Comparison of ENCODE assay signal across 13 mouse cellular contexts in genomic region chr8:79105186-79105585, GRCm38 (mm10).
DNase-seq lines count a peak whose midpoint lies in the region; ATAC-seq and TF ChIP-seq lines count a peak whose summit lies in the region.
"Had no signal": no experiment of that assay in that cellular context is flagged by ENCODE, and none has a peak within 500 bp of the region (broad histone marks: within the 10 kb centered on the region; RNA-seq: fewer than 3 reads in every experiment).

No protein-coding gene starts in this region.

- H3K27ac ChIP-seq in heart, embryonic 12.5 days (ENCODE audit: poor library complexity, severe bottlenecking): 0 out of 2 replicates have a peak overlapping the region, but pooled peaks have one; percentile 32
- peak overlapping the region; percentile 46; the same call in 1 of the 2 replicates for H3K27ac ChIP-seq in lung, embryonic 14.5 days (ENCODE audit: low read depth)
- H3K27ac ChIP-seq in forebrain, embryonic 16.5 days (ENCODE audit: low read length): no peak overlapping the region
- H3K27ac ChIP-seq in stomach, embryonic 15.5 days: peak overlapping the region; percentile 38; the same call in 1 of the 2 replicates
- H3K27ac ChIP-seq: liver, embryonic 13.5 days; midbrain, embryonic 15.5 days; neural tube, embryonic 13.5 days had no signal

- peaks cover 18% of the 10 kb centered on the region; the same call in 1 of the 2 replicates for H3K36me3 ChIP-seq in heart, embryonic 12.5 days
- 0 out of 2 replicates have a peak, but pooled peaks cover 7% of the 10 kb centered on the region for H3K36me3 ChIP-seq in lung, embryonic 14.5 days (ENCODE audit: insufficient read depth)
- H3K36me3 ChIP-seq in forebrain, embryonic 16.5 days (ENCODE audit: control insufficient read depth, insufficient read depth): no peaks in the 10 kb centered on the region
- no peaks in the 10 kb centered on the region for H3K36me3 ChIP-seq in stomach, embryonic 15.5 days
- H3K36me3 ChIP-seq: liver, embryonic 13.5 days; midbrain, embryonic 15.5 days had no signal

- no peak overlapping the region for H3K4me2 ChIP-seq in heart, embryonic 12.5 days
- no peak overlapping the region for H3K4me2 ChIP-seq in lung, embryonic 14.5 days
- H3K4me2 ChIP-seq in forebrain, embryonic 16.5 days (ENCODE audit: low read length): no peak overlapping the region
- H3K4me2 ChIP-seq in stomach, embryonic 15.5 days: no peak overlapping the region
- H3K4me2 ChIP-seq: liver, embryonic 13.5 days; midbrain, embryonic 15.5 days; neural tube, embryonic 13.5 days had no signal

- intact Hi-C loops in heart, postnatal 14 days (cut with DNase I): no loop called here

- no peak for ATAC-seq in heart, embryonic 12.5 days (ENCODE audit: insufficient number of reproducible peaks, low FRiP score)
- no peak; the same call in 1 of the 2 replicates for ATAC-seq in lung, embryonic 14.5 days (ENCODE audit: insufficient read depth)
- ATAC-seq in forebrain, embryonic 16.5 days: peak; percentile 47; the same call in 1 of the 2 replicates
- ATAC-seq in stomach, embryonic 15.5 days (ENCODE audit: insufficient read depth, low FRiP score, low read depth): no peak
- ATAC-seq: midbrain, embryonic 15.5 days had no signal

- H3K9me3 ChIP-seq in heart, embryonic 12.5 days (replicated peaks): no peaks in the 10 kb centered on the region
- no peaks in the 10 kb centered on the region for H3K9me3 ChIP-seq in lung, embryonic 14.5 days (ENCODE audit: low read depth, low read length)
- no peaks in the 10 kb centered on the region for H3K9me3 ChIP-seq in forebrain, embryonic 16.5 days (ENCODE audit: control insufficient read depth, low read length)
- H3K9me3 ChIP-seq in stomach, embryonic 15.5 days: no peaks in the 10 kb centered on the region
- H3K9me3 ChIP-seq: liver, embryonic 13.5 days; midbrain, embryonic 15.5 days; neural tube, embryonic 13.5 days had no signal

- no peaks in the 10 kb centered on the region for H3K27me3 ChIP-seq in heart, embryonic 12.5 days (replicated peaks)
- H3K27me3 ChIP-seq in lung, embryonic 14.5 days (ENCODE audit: insufficient read depth, low read length): no peaks in the 10 kb centered on the region
- H3K27me3 ChIP-seq in forebrain, embryonic 16.5 days (replicated peaks; ENCODE audit: control insufficient read depth, insufficient read depth, low read length): no peaks in the 10 kb centered on the region
- no peaks in the 10 kb centered on the region for H3K27me3 ChIP-seq in stomach, embryonic 15.5 days (replicated peaks)
- H3K27me3 ChIP-seq: liver, embryonic 13.5 days; midbrain, embryonic 15.5 days; neural tube, embryonic 13.5 days had no signal

- H3K4me1 ChIP-seq in heart, embryonic 12.5 days (replicated peaks): peaks cover 35% of the 10 kb centered on the region
- H3K4me1 ChIP-seq in lung, embryonic 14.5 days (ENCODE audit: insufficient read depth): 0 out of 2 replicates have a peak, but pooled peaks cover 4% of the 10 kb centered on the region
- peaks cover 6% of the 10 kb centered on the region for H3K4me1 ChIP-seq in forebrain, embryonic 16.5 days (replicated peaks; ENCODE audit: control insufficient read depth, insufficient read depth, low read length)
- peaks cover 16% of the 10 kb centered on the region for H3K4me1 ChIP-seq in stomach, embryonic 15.5 days

- no peak for TF ChIP-seq CTCF in lung, embryonic 14.5 days (IDR thresholded peaks at IDR 0.05; ENCODE audit: low read depth)

- no peak for DNase-seq in heart, postnatal 14 days
- DNase-seq in lung, embryonic 14.5 days: peak; percentile 47
- DNase-seq in lung, postnatal 14 days: no peak
- no peak for DNase-seq in embryo, embryonic 9.5 days (ENCODE audit: extremely low spot score)
- DNase-seq: cerebellum, adult 8-10 months; liver, embryonic 13.5 days; right cerebral cortex, adult 18-20 months; thymus, postnatal 36 days had no signal

- H3K4me3 ChIP-seq in heart, embryonic 12.5 days: no peak overlapping the region
- no peak overlapping the region for H3K4me3 ChIP-seq in lung, embryonic 14.5 days (ENCODE audit: low read depth, low read length)
- no peak overlapping the region for H3K4me3 ChIP-seq in forebrain, embryonic 16.5 days (replicated peaks; ENCODE audit: low read length)
- H3K4me3 ChIP-seq in stomach, embryonic 15.5 days (replicated peaks): no peak overlapping the region
- H3K4me3 ChIP-seq: liver, embryonic 13.5 days; midbrain, embryonic 15.5 days; neural tube, embryonic 13.5 days had no signal

- no peak overlapping the region for H3K9ac ChIP-seq in heart, embryonic 12.5 days
- H3K9ac ChIP-seq in lung, embryonic 14.5 days: no peak overlapping the region; the same call in 1 of the 2 replicates
- H3K9ac ChIP-seq in forebrain, embryonic 16.5 days (replicated peaks; ENCODE audit: low read depth, low read length): no peak overlapping the region
- no peak overlapping the region for H3K9ac ChIP-seq in stomach, embryonic 15.5 days
- H3K9ac ChIP-seq: liver, embryonic 13.5 days; midbrain, embryonic 15.5 days; neural tube, embryonic 13.5 days had no signal

- WGBS in heart, embryonic 12.5 days: 61% methylated on average over 10 of the region's 10 CpGs
- 39% methylated on average over 10 of the region's 10 CpGs for WGBS in lung, embryonic 14.5 days
- WGBS in forebrain, embryonic 16.5 days: 61% methylated on average over 10 of the region's 10 CpGs
- WGBS in stomach, embryonic 15.5 days: 43% methylated on average over 10 of the region's 10 CpGs
